Mouse (Mus musculus) macrophage (primary cell): Measurements from ENCODE around the gene Wdr83. TPM values are rescaled to one million over a fixed set of nuclear protein-coding genes. Genes with fewer than 3 reads are reported as not detected.

Source experiments
- H3K27ac ChIP-seq: fragments of 350-480 bp; formaldehyde crosslinking; 2 replicates; pipeline ENCODE4 v1.9.0; 2021
- H3K36me3 ChIP-seq: fragments of 350-480 bp; formaldehyde crosslinking; 2 replicates; pipeline ENCODE4 v1.9.0; 2021; ENCODE audit errors: inconsistent target
- H3K4me3 ChIP-seq: fragments of 350-480 bp; formaldehyde crosslinking; 2 replicates; pipeline ENCODE4 v1.9.0; 2021; ENCODE audit errors: inconsistent target
- H3K79me2 ChIP-seq: fragments of 350-480 bp; formaldehyde crosslinking; 2 replicates; pipeline ENCODE4 v1.9.0; 2021; ENCODE audit errors: inconsistent target
- WGBS: methylation state at CpG from one replicate; pipeline ENCODE4 v1.1.7; 2026; ENCODE audit warnings: inconsistent platforms; ENCODE audit not compliant: missing documents; 5-methylcytosine and 5-hydroxymethylcytosine counted together
- polyA plus RNA-seq: library from polyadenylated mRNA; stranded (reverse); fragments of 250-400 nt; gene quantifications from 3 replicates; pipeline ENCODE4 v1.2.4, GENCODE M21; 2018; ENCODE audit warnings: inconsistent platforms

Gene Wdr83
- polyA plus RNA-seq, 1 experiment from 2014 or later: 13.5 TPM

DNA sequence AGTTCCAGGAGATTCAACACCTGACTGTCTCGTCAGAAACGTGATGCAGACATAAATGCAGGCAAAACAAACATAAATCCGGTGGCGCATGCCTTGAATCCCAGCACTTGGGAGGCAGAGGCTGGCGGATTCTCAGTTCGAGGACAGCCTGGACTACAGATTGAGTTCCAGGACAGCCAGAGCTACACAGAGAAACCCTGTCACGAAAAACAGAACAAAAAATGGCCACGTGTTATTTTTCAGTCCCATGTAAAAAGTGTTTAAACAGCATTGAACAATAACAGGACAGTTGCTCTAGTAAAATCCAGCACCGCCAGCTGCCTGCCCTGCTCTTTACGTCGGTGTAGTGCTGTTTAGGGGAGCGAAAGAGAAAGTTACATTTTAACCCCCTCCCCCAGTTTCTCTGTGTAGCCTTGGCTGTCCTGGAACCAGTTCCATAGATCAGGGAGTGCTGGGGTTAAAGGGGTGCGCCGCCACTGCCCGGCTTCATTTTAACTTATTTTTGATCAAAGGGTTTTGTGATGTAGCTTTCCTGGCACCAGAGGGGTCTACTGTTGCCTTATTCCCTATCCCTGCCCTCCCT lies 45.3 kb downstream of the Wdr83 start:
- H3K36me3 ChIP-seq: peaks cover 29% of the 10 kb centered on the region
- peak overlapping the region; percentile 78 for H3K27ac ChIP-seq
- 1% methylated on average over 15 of the region's 15 CpGs for WGBS

GRCm38 (mm10) chr8:85035165-85035727 lies 45.9 kb downstream of the Wdr83 start:
- Histone ChIP-seq H3K79me2 (peaks cover 68% of the 10 kb centered on the region), H3K4me3 (peak overlapping the region; percentile 71), H3K36me3 (peaks cover 28% of the 10 kb centered on the region), H3K27ac (peak overlapping the region; percentile 78)
- WGBS: 5% methylated on average over 12 of the region's 12 CpGs

More for the DNA sequence above, 45.3 kb downstream of the Wdr83 start:
- H3K79me2 ChIP-seq: peaks cover 68% of the 10 kb centered on the region
- peak overlapping the region; percentile 71 for H3K4me3 ChIP-seq

GRCm38 (mm10) chr8:85034764-85035163 lies 46.3 kb downstream of the Wdr83 start:
- WGBS: 3% methylated on average over 12 of the region's 13 CpGs
- peak overlapping the region; percentile 71; the same call in 1 of the 2 replicates for H3K4me3 ChIP-seq
- peaks cover 68% of the 10 kb centered on the region for H3K79me2 ChIP-seq
- H3K36me3 ChIP-seq: peaks cover 31% of the 10 kb centered on the region
- peak overlapping the region; percentile 78 for H3K27ac ChIP-seq

- peaks cover 68% of the 10 kb centered on the region for H3K79me2 ChIP-seq
- H3K27ac ChIP-seq: no peak overlapping the region
- WGBS: 80% methylated on average over 1 of the region's 1 CpGs
- H3K4me3 ChIP-seq: no peak overlapping the region
- peaks cover 34% of the 10 kb centered on the region for H3K36me3 ChIP-seq
Measured at GRCm38 (mm10) chr8:85033867-85034266, 47.2 kb downstream of the Wdr83 start.

GRCm38 (mm10) chr8:85032622-85033311 lies 48.3 kb downstream of the Wdr83 start:
- no peak overlapping the region for H3K27ac ChIP-seq
- peaks cover 34% of the 10 kb centered on the region for H3K36me3 ChIP-seq
- peaks cover 68% of the 10 kb centered on the region for H3K79me2 ChIP-seq
- no peak overlapping the region for H3K4me3 ChIP-seq
- 83% methylated on average over 4 of the region's 4 CpGs for WGBS

DNA sequence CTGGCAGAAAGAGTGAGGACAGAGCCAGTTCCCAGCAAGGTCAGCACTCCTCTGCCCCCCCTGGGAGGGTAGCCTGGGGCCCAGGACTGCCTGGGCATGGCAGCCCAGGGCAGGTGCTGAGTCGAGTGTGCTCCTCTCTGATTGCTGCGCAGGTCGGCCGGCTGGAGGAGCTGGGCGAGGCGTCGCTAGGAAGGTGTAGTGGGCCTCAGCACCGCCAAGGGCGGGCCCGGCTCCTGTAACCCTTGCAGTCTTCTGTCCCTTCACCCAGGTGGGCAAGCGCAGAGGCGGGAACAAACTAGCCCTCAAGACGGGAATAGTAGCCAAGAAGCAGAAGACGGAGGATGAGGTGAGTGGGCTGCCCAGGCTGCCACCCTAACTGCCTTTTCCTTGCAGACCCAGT lies 51.8 kb downstream of the Wdr83 start:
- no peak overlapping the region for H3K27ac ChIP-seq

GRCm38 (mm10) chr8:85027922-85028321 lies 53.2 kb downstream of the Wdr83 start:
- Histone ChIP-seq H3K79me2 (peaks cover 80% of the 10 kb centered on the region), H3K36me3 (peaks cover 39% of the 10 kb centered on the region), H3K4me3 (peak overlapping the region; percentile 97), H3K27ac (no peak overlapping the region)
- WGBS: 31% methylated on average over 2 of the region's 2 CpGs

More for the DNA sequence above, 51.8 kb downstream of the Wdr83 start:
- peaks cover 76% of the 10 kb centered on the region for H3K79me2 ChIP-seq
- WGBS: 93% methylated on average over 14 of the region's 14 CpGs
- no peak overlapping the region for H3K4me3 ChIP-seq
- peaks cover 34% of the 10 kb centered on the region for H3K36me3 ChIP-seq

GRCm38 (mm10) chr8:85027516-85027855 lies 53.6 kb downstream of the Wdr83 start:
- 1% methylated on average over 9 of the region's 13 CpGs for WGBS
- H3K4me3 ChIP-seq: peak overlapping the region; percentile 97
- peak overlapping the region; percentile 69 for H3K27ac ChIP-seq
- peaks cover 80% of the 10 kb centered on the region for H3K79me2 ChIP-seq
- H3K36me3 ChIP-seq: peaks cover 37% of the 10 kb centered on the region

GRCm38 (mm10) chr8:85026670-85027515 lies 54.2 kb downstream of the Wdr83 start, which contains the start of gene Trir:
Trir (plus strand) TSS chr8:85026823.
- peak within 1 kb of the TSS; percentile 99 for H3K4me3 ChIP-seq
- H3K79me2 ChIP-seq: peaks cover 80% of the 10 kb centered on the region
- peaks cover 37% of the 10 kb centered on the region for H3K36me3 ChIP-seq
- WGBS: under 1% methylated on average over 63 of the region's 75 CpGs
- peak within 1 kb of the TSS; percentile 98 for H3K27ac ChIP-seq

GRCm38 (mm10) chr8:85025098-85025932 lies 55.8 kb downstream of the Wdr83 start, which contains the start of gene Asna1:
Asna1 (minus strand) TSS chr8:85025281.
- H3K27ac ChIP-seq: peak within 1 kb of the TSS; percentile 98
- WGBS: 2% methylated on average over 29 of the region's 30 CpGs
- H3K36me3 ChIP-seq: peaks cover 40% of the 10 kb centered on the region
- peak within 1 kb of the TSS; percentile 99 for H3K4me3 ChIP-seq
- peaks cover 80% of the 10 kb centered on the region for H3K79me2 ChIP-seq

Other genes starting within 250 kb of the Wdr83 start
- gene Gadd45gip1, start 249.8 kb downstream of the Wdr83 start, polyA plus RNA-seq: 5.8 to 13.9 TPM (median 8.6 TPM) in 3 replicates
- 49.2 to 87.2 TPM (median 79.3 TPM) in 3 replicates for gene Rad23a, start 240.6 kb downstream of the Wdr83 start, polyA plus RNA-seq
- gene Calr, start 234.4 kb downstream of the Wdr83 start, polyA plus RNA-seq: 836 to 3,382 TPM (median 1,154 TPM) in 3 replicates
- 24.5 to 43.1 TPM (median 29.5 TPM) in 3 replicates for gene Farsa, start 224.3 kb downstream of the Wdr83 start, polyA plus RNA-seq
- 7.0 to 30.9 TPM (median 18.1 TPM) in 3 replicates for gene Syce2, start 209.2 kb downstream of the Wdr83 start, polyA plus RNA-seq
- gene Gcdh, start 187.4 kb downstream of the Wdr83 start, polyA plus RNA-seq: 11.1 to 13.7 TPM (median 12.0 TPM) in 3 replicates
- gene Klf1, start 179.4 kb downstream of the Wdr83 start, polyA plus RNA-seq: 0.09 TPM in 1 of 3 replicates, not detected in the others
- gene Dnase2a, start 172.7 kb downstream of the Wdr83 start, polyA plus RNA-seq: 160 to 211 TPM (median 178 TPM) in 3 replicates
- gene Mast1, start 143.9 kb downstream of the Wdr83 start, polyA plus RNA-seq: 0.04 to 0.06 TPM in 2 of 3 replicates, not detected in the other
- gene Rtbdn, start 134.3 kb downstream of the Wdr83 start, polyA plus RNA-seq: not detected in 3 replicates
- not detected in 3 replicates for gene Gm49661, start 111.9 kb downstream of the Wdr83 start, polyA plus RNA-seq
- gene Prdx2, start 111.7 kb downstream of the Wdr83 start, polyA plus RNA-seq: 77.7 to 148 TPM (median 146 TPM) in 3 replicates
- gene Rnaseh2a, start 111.5 kb downstream of the Wdr83 start, polyA plus RNA-seq: 15.9 to 39.3 TPM (median 26.2 TPM) in 3 replicates
- gene Junb, start 102.6 kb downstream of the Wdr83 start, polyA plus RNA-seq: 26.1 to 86.4 TPM (median 61.3 TPM) in 3 replicates
- gene Hook2, start 90.7 kb downstream of the Wdr83 start, polyA plus RNA-seq: 4.9 to 10.9 TPM (median 6.1 TPM) in 3 replicates
- not detected in 3 replicates for gene Best2, start 66.8 kb downstream of the Wdr83 start, polyA plus RNA-seq
- 120 to 138 TPM (median 122 TPM) in 3 replicates for gene Asna1, start 56.0 kb downstream of the Wdr83 start, polyA plus RNA-seq
- gene Trir, start 54.5 kb downstream of the Wdr83 start, polyA plus RNA-seq: 143 to 170 TPM (median 168 TPM) in 3 replicates
- 14.1 to 30.6 TPM (median 26.6 TPM) in 3 replicates for gene Tnpo2, start 44.4 kb downstream of the Wdr83 start, polyA plus RNA-seq
- 4.8 to 12.5 TPM (median 8.4 TPM) in 3 replicates for gene Fbxw9, start 21.3 kb downstream of the Wdr83 start, polyA plus RNA-seq
- gene Gm5741, start 13.3 kb downstream of the Wdr83 start, polyA plus RNA-seq: not detected in 3 replicates
- gene Dhps, start 9.5 kb downstream of the Wdr83 start, polyA plus RNA-seq: 28.6 to 47.4 TPM (median 37.1 TPM) in 3 replicates
- 66.3 to 79.6 TPM (median 68.7 TPM) in 3 replicates for gene Wdr83os, start 566 bp downstream of the Wdr83 start, polyA plus RNA-seq
- gene Man2b1, start 2.0 kb upstream of the Wdr83 start, polyA plus RNA-seq: 375 to 585 TPM (median 491 TPM) in 3 replicates
- 1.2 to 2.6 TPM (median 1.4 TPM) in 3 replicates for gene Zfp791, start 41.8 kb upstream of the Wdr83 start, polyA plus RNA-seq
- gene Cks1brt, start 70.6 kb upstream of the Wdr83 start, polyA plus RNA-seq: not detected in 3 replicates
- gene Olfr371, start 144.7 kb upstream of the Wdr83 start, polyA plus RNA-seq: not detected in 3 replicates
- gene Orc6, start 218.3 kb upstream of the Wdr83 start, polyA plus RNA-seq: 10.2 to 36.3 TPM (median 12.3 TPM) in 3 replicates
- gene Vps35, start 218.5 kb upstream of the Wdr83 start, polyA plus RNA-seq: 167 to 195 TPM (median 180 TPM) in 3 replicates